Mouse (Mus musculus) lung, postnatal 0 days (tissue): ENCODE data around the gene Riok1. TPM values are rescaled to one million over a fixed set of nuclear protein-coding genes. Genes with fewer than 3 reads are reported as not detected.

Source experiments
- ATAC-seq: fragments of 200-750 bp; cut with Nextera tagmentation; 2 replicates; pipeline ENCODE4 v1.8.0; 2017; ENCODE audit warnings: moderate library complexity
- DNase-seq: peaks from one replicate; pipeline ENCODE4 v3.0.0-alpha.2; 2016; ENCODE audit warnings: low spot score
- H3K27ac ChIP-seq: fragments of 300-500 bp; sonication (generic); 2 replicates; pipeline ENCODE4 v1.5.1; 2014; ENCODE audit warnings: antibody characterized with exemption, mild to moderate bottlenecking, low read length, mixed read lengths
- H3K27me3 ChIP-seq: fragments of 300-500 bp; sonication (generic); replicated peaks from 2 replicates; pipeline ENCODE4 v1.6.1; 2014; ENCODE audit warnings: low read length, mixed read lengths; ENCODE audit not compliant: insufficient read depth
- H3K36me3 ChIP-seq: fragments of 300-500 bp; sonication (generic); 2 replicates; pipeline ENCODE4 v1.6.1; 2014; ENCODE audit warnings: low read length, mixed read lengths; ENCODE audit not compliant: insufficient read depth
- H3K4me1 ChIP-seq: fragments of 300-500 bp; sonication (generic); 2 replicates; pipeline ENCODE4 v1.6.1; 2014; ENCODE audit warnings: antibody characterized with exemption, low read depth, low read length, mixed read lengths; ENCODE audit not compliant: insufficient read depth
- H3K4me2 ChIP-seq: fragments of 300-500 bp; sonication (generic); replicated peaks from 2 replicates; pipeline ENCODE4 v1.6.1; 2014; ENCODE audit warnings: low read depth, mild to moderate bottlenecking, low read length, moderate library complexity, mixed read lengths
- H3K4me3 ChIP-seq: fragments of 300-500 bp; sonication (generic); 2 replicates; pipeline ENCODE4 v1.5.1; 2014; ENCODE audit warnings: low read depth, low read length
- H3K9ac ChIP-seq: fragments of 300-500 bp; sonication (generic); replicated peaks from 2 replicates; pipeline ENCODE4 v1.6.1; 2014; ENCODE audit warnings: low read depth, mild to moderate bottlenecking
- H3K9me3 ChIP-seq: fragments of 300-500 bp; sonication (generic); 2 replicates; pipeline ENCODE4 v1.6.1; 2016; ENCODE audit warnings: low read length, mixed read lengths
- CTCF ChIP-seq: IDR thresholded peaks from 2 replicates; pipeline ENCODE4 v1.5.1; 2016; ENCODE audit warnings: antibody characterized with exemption, mild to moderate bottlenecking
- EP300 ChIP-seq: IDR thresholded peaks from 2 replicates; pipeline ENCODE4 v1.6.1; 2016; ENCODE audit warnings: antibody characterized with exemption, mild to moderate bottlenecking, control low read depth
- WGBS: fragments of 180-500 bp; shearing (Covaris S2); extraction: QIAGEN DNeasy Blood & Tissue Kit; methylation state at CpG from one replicate; pipeline ENCODE4 v1.1.7; 2014; 5-methylcytosine and 5-hydroxymethylcytosine counted together
- polyA plus RNA-seq: library from polyadenylated mRNA; unstranded; fragments of >200 nt; fragmentation: Nextera tagmentation; extraction: Ambion mirVana; gene quantifications from 2 replicates; pipeline ENCODE4 v1.2.1, GENCODE M21; 2015

The Riok1 gene
- polyA plus RNA-seq, 1 experiment from 2014 or later, result 29.5 TPM

DNA sequence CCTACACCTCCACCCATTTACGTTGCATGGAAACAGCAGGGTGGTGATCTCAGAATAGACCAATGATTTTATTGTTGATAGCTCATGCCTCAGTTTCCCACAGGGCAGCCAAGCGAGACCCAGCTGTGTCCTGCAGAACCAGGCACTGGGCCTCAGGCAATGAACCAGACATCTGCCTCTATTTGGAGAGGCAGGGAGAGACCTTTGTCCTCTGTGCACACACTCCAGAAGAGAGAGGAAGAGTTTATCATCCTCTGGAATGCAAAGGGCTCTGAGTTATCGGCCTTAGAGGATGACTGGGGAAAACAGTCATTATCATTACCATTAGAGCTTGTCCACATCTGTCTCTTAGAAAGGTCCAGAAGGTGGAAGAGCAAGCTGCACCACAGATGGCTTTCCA lies 49.9 kb downstream of the Riok1 start:
- no peak overlapping the region for H3K4me2 ChIP-seq
- H3K4me1 ChIP-seq, result no peaks in the 10 kb centered on the region
- DNase-seq (no peak), ATAC-seq (no peak)
- WGBS, result 43% methylated on average over 3 of the region's 3 CpGs
- no peaks in the 10 kb centered on the region for H3K9me3 ChIP-seq
- no peak for TF ChIP-seq EP300
- no peak for TF ChIP-seq CTCF
- no peaks in the 10 kb centered on the region for H3K36me3 ChIP-seq
- H3K27ac ChIP-seq, result no peak overlapping the region
- no peak overlapping the region for H3K4me3 ChIP-seq
- H3K27me3 ChIP-seq, result no peaks in the 10 kb centered on the region
- H3K9ac ChIP-seq, result no peak overlapping the region

DNA sequence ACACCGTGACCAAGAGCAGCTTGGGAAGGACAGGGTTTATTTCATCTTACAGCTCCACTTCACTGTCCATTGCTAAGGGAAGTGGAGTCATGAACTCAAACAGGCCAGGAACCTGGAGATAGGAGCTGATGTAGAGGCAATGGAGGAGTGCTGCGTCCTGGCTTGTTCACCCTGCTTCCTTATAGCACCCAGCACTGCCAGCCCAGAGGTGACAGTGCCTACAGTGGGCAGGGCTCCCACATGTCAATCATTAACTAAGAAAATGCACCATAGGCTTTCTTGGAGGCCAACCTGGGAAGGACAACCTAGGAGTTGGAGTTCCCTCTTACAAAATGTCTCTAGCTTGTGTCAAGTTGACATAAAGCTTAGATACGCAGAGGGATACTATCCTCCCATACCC lies 51.2 kb downstream of the Riok1 start:
- Histone ChIP-seq H3K4me1 (no peaks in the 10 kb centered on the region), H3K27ac (no peak overlapping the region), H3K9ac (no peak overlapping the region), H3K4me2 (no peak overlapping the region), H3K4me3 (no peak overlapping the region), H3K36me3 (no peaks in the 10 kb centered on the region), H3K27me3 (no peaks in the 10 kb centered on the region), H3K9me3 (no peaks in the 10 kb centered on the region)
- WGBS, result 74% methylated on average over 3 of the region's 3 CpGs
- TF ChIP-seq CTCF, result no peak
- TF ChIP-seq EP300, result no peak
- no peak for DNase-seq
- ATAC-seq, result no peak

DNA sequence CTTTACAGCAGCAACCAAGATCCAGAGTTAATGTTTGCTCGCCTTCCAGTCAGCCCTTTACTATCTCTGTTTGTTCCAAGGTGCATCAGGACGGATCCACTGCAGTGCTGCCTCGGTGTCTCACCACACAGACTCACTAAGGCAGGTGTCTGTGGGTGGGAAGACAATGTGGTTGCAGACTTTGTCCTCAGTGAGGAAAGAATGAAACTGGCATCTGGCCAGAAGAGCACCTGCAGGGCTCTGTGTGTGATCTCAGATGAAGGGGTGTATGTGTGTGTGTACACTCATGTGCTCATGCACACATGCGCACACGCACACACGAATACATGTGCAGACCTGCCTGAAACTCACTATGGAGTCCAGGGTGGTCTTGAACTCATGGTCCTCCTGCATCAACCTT lies 52.7 kb downstream of the Riok1 start:
- no peaks in the 10 kb centered on the region for H3K36me3 ChIP-seq
- H3K4me1 ChIP-seq, result no peaks in the 10 kb centered on the region
- 65% methylated on average over 6 of the region's 6 CpGs for WGBS
- no peak overlapping the region for H3K4me3 ChIP-seq
- no peak overlapping the region for H3K27ac ChIP-seq
- DNase-seq (no peak), ATAC-seq (no peak)
- no peaks in the 10 kb centered on the region for H3K27me3 ChIP-seq
- H3K4me2 ChIP-seq, result no peak overlapping the region
- no peaks in the 10 kb centered on the region for H3K9me3 ChIP-seq
- no peak overlapping the region for H3K9ac ChIP-seq
- TF ChIP-seq CTCF (no peak), EP300 (no peak)

DNA sequence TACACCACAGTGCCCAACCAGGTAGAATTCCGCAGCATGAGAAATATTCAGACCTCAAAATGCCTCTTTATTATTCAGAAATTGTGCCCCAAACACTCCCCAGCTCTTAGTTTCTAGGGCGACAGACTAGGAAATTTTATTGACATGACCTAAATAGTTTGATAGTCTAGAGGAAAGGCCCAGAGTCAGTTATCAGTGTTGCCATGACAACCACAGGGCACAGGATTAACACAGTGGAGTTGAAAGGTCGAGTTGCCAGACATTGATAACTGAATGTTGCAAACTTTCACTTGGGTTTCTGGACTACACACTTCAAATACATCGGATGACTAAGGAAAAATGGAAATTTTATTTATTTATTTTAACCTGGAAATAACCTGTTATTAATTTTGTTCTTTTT lies 53.1 kb downstream of the Riok1 start:
- no peak overlapping the region for H3K4me2 ChIP-seq
- H3K27me3 ChIP-seq, result no peaks in the 10 kb centered on the region
- WGBS, result 29% methylated on average over 4 of the region's 4 CpGs
- H3K9ac ChIP-seq, result no peak overlapping the region
- no peak overlapping the region for H3K27ac ChIP-seq
- no peak for DNase-seq
- H3K4me3 ChIP-seq, result no peak overlapping the region
- no peaks in the 10 kb centered on the region for H3K9me3 ChIP-seq
- TF ChIP-seq CTCF, result no peak
- no peak for TF ChIP-seq EP300
- H3K36me3 ChIP-seq, result no peaks in the 10 kb centered on the region
- ATAC-seq, result no peak
- no peaks in the 10 kb centered on the region for H3K4me1 ChIP-seq

DNA sequence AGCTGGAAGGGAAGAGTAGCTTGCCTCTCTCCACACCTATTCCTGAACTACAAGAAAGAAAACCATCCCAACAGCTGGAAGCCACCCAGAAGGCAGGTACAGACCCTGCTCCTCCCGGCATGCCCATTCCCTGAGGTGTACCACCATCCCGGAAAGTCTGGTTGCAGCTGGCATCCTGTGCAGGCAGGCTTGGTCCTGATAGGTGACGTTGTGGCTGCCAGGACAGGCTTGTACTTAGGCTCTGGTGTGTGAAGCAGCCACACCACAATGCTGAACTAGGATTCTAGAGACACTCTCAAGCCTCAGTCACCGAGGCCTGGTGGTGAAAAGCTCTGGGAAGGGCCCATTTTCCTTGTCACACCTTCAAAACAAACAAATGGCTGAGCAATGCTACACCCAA lies 59.4 kb downstream of the Riok1 start:
- TF ChIP-seq EP300 (no peak), CTCF (no peak)
- Histone ChIP-seq H3K27me3 (no peaks in the 10 kb centered on the region), H3K9me3 (no peaks in the 10 kb centered on the region), H3K4me3 (no peak overlapping the region), H3K27ac (no peak overlapping the region), H3K4me1 (no peaks in the 10 kb centered on the region), H3K9ac (no peak overlapping the region), H3K36me3 (no peaks in the 10 kb centered on the region), H3K4me2 (no peak overlapping the region)
- WGBS, result 47% methylated on average over 4 of the region's 4 CpGs
- DNase-seq (no peak), ATAC-seq (no peak)

DNA sequence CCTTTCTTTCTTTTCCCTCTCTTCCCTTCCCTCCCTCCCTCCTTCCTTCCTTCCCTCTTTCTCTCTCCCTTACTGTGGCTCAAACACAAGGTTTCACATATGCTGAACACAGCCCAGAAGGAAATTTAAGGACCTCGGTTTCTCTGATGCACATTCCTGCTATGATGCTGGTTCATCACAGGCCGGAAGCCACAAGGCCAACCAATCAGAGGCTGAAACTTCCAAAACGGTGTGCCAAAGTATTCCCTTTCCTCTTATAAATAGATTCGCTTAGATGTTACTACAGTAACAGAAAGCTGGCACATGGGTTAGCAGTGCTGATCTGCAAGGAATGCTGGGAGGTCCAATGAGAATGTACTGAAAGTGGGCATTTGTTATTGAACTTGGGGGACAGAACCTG lies 66.6 kb downstream of the Riok1 start:
- no peak for ATAC-seq
- H3K27me3 ChIP-seq, result no peaks in the 10 kb centered on the region
- no peak overlapping the region for H3K4me2 ChIP-seq
- TF ChIP-seq CTCF (no peak), EP300 (no peak)
- no peak overlapping the region for H3K27ac ChIP-seq
- no peaks in the 10 kb centered on the region for H3K36me3 ChIP-seq
- H3K4me3 ChIP-seq, result no peak overlapping the region
- H3K4me1 ChIP-seq, result no peaks in the 10 kb centered on the region
- no peak overlapping the region for H3K9ac ChIP-seq
- WGBS, result 54% methylated on average over 4 of the region's 4 CpGs
- DNase-seq, result no peak
- no peaks in the 10 kb centered on the region for H3K9me3 ChIP-seq

DNA sequence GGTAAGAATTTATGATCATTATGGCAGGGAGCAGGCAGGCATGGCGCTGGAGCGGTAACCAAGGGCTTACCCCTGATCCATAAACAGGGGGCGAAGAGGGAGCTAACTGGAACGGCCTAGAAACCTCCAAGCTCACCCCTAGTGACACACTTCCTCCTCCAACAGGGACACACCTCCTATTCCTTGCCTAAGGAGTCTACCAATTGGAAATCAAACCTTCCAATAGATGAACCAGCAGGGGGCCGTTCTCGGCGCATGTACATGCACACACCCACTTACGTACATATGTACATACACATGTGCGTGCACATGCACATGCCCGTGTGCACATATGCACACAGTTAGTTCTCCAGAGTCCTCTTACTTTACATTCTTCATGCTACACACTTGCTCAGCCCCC lies 67.7 kb downstream of the Riok1 start:
- ATAC-seq (no peak), DNase-seq (no peak)
- Histone ChIP-seq H3K4me3 (no peak overlapping the region), H3K36me3 (no peaks in the 10 kb centered on the region), H3K9ac (no peak overlapping the region), H3K4me1 (no peaks in the 10 kb centered on the region), H3K27ac (no peak overlapping the region), H3K4me2 (no peak overlapping the region), H3K27me3 (no peaks in the 10 kb centered on the region), H3K9me3 (no peaks in the 10 kb centered on the region)
- TF ChIP-seq CTCF, result no peak
- no peak for TF ChIP-seq EP300
- WGBS, result 91% methylated on average over 10 of the region's 10 CpGs
